Mouse (Mus musculus) midbrain, embryonic 15.5 days (tissue): ENCODE measurements around the gene Ash1l. TPM values are rescaled to one million over a fixed set of nuclear protein-coding genes. Genes with fewer than 3 reads are reported as not detected.
A peak's percentile ranks its signal among the peaks of the same experiment; 100 is the strongest.
"Not testable (repeated sequence)": the region's sequence is repeated elsewhere in the genome, so short reads cannot be mapped to it uniquely, and the experiment has no call there.

ENCODE experiments used
- ATAC-seq: fragments of 200-750 bp; cut with Nextera tagmentation; replicated peaks from 2 replicates; pipeline ENCODE4 v1.8.0; 2017; ENCODE audit warnings: moderate TSS enrichment
- H3K27ac ChIP-seq: fragments of 300-500 bp; sonication (generic); 2 replicates; pipeline ENCODE4 v1.5.1; 2015; ENCODE audit warnings: mild to moderate bottlenecking, inconsistent platforms
- H3K27me3 ChIP-seq: fragments of 300-500 bp; sonication (generic); replicated peaks from 2 replicates; pipeline ENCODE4 v1.6.1; 2015; ENCODE audit warnings: inconsistent platforms
- H3K36me3 ChIP-seq: fragments of 300-500 bp; sonication (generic); replicated peaks from 2 replicates; pipeline ENCODE4 v1.6.1; 2015; ENCODE audit warnings: inconsistent platforms
- H3K4me1 ChIP-seq: fragments of 300-500 bp; sonication (generic); 2 replicates; pipeline ENCODE4 v1.6.1; 2015; ENCODE audit warnings: inconsistent platforms
- H3K4me2 ChIP-seq: fragments of 300-500 bp; sonication (generic); 2 replicates; pipeline ENCODE4 v1.6.1; 2015; ENCODE audit warnings: inconsistent platforms, mild to moderate bottlenecking, moderate library complexity
- H3K4me3 ChIP-seq: fragments of 300-500 bp; sonication (generic); 2 replicates; pipeline ENCODE4 v1.5.1; 2015; ENCODE audit warnings: mild to moderate bottlenecking, inconsistent platforms
- H3K9ac ChIP-seq: fragments of 300-500 bp; sonication (generic); 2 replicates; pipeline ENCODE4 v1.6.1; 2015; ENCODE audit warnings: mild to moderate bottlenecking, inconsistent platforms
- H3K9me3 ChIP-seq: fragments of 300-500 bp; sonication (generic); 2 replicates; pipeline ENCODE4 v1.6.1; 2016; ENCODE audit warnings: inconsistent platforms
- WGBS: fragments of 180-500 bp; shearing (Covaris S2); methylation state at CpG from one replicate; pipeline ENCODE4 v1.1.7; 2015; ENCODE audit warnings: mixed read lengths; 5-methylcytosine and 5-hydroxymethylcytosine counted together
- polyA plus RNA-seq: library from polyadenylated mRNA; unstranded; fragments of >200 nt; fragmentation: Nextera tagmentation; extraction: Ambion mirVana; gene quantifications from 2 replicates; pipeline ENCODE4 v1.2.1, GENCODE M21; 2015

Gene Ash1l
- polyA plus RNA-seq, 1 experiment from 2014 or later, result 22.0 TPM

- no peaks in the 10 kb centered on the region for H3K4me1 ChIP-seq
- H3K4me2 ChIP-seq, result no peak overlapping the region
- ATAC-seq, result no peak
Observed at GRCm38 (mm10) chr3:88925651-88926050, 24.8 kb upstream of the Ash1l start.

GRCm38 (mm10) chr3:88929501-88929900 lies 20.9 kb upstream of the Ash1l start:
- H3K36me3 ChIP-seq, result peaks cover 60% of the 10 kb centered on the region
- 89% methylated on average over 3 of the region's 3 CpGs for WGBS
- ATAC-seq, result no peak
- H3K9me3 ChIP-seq, result no peaks in the 10 kb centered on the region
- no peak overlapping the region for H3K4me3 ChIP-seq
- no peaks in the 10 kb centered on the region for H3K27me3 ChIP-seq
- H3K4me2 ChIP-seq, result no peak overlapping the region
- H3K9ac ChIP-seq, result no peak overlapping the region
- H3K4me1 ChIP-seq, result no peaks in the 10 kb centered on the region
- H3K27ac ChIP-seq, result no peak overlapping the region

More at GRCm38 (mm10) chr3:88925651-88926050, 24.8 kb upstream of the Ash1l start:
- peaks cover 81% of the 10 kb centered on the region for H3K36me3 ChIP-seq
- H3K9ac ChIP-seq, result no peak overlapping the region
- no peak overlapping the region for H3K4me3 ChIP-seq
- no peaks in the 10 kb centered on the region for H3K9me3 ChIP-seq
- 85% methylated on average over 2 of the region's 2 CpGs for WGBS
- no peaks in the 10 kb centered on the region for H3K27me3 ChIP-seq
- no peak overlapping the region for H3K27ac ChIP-seq

GRCm38 (mm10) chr3:88939071-88939470 lies 11.4 kb upstream of the Ash1l start:
- no peak for ATAC-seq
- Histone ChIP-seq H3K9me3 (no peaks in the 10 kb centered on the region), H3K9ac (no peak overlapping the region), H3K36me3 (peaks cover 23% of the 10 kb centered on the region; the same call in 1 of the 2 replicates), H3K27ac (no peak overlapping the region), H3K4me1 (no peaks in the 10 kb centered on the region), H3K4me2 (no peak overlapping the region), H3K4me3 (no peak overlapping the region), H3K27me3 (no peaks in the 10 kb centered on the region)
- 96% methylated on average over 10 of the region's 10 CpGs for WGBS

GRCm38 (mm10) chr3:88939749-88940148 lies 10.7 kb upstream of the Ash1l start:
- Histone ChIP-seq H3K9me3 (no peaks in the 10 kb centered on the region), H3K36me3 (peaks cover 23% of the 10 kb centered on the region; the same call in 1 of the 2 replicates), H3K27me3 (no peaks in the 10 kb centered on the region), H3K4me3 (no peak overlapping the region), H3K27ac (no peak overlapping the region), H3K4me1 (no peaks in the 10 kb centered on the region), H3K4me2 (no peak overlapping the region), H3K9ac (no peak overlapping the region)
- WGBS, result 80% methylated on average over 3 of the region's 3 CpGs
- no peak for ATAC-seq

GRCm38 (mm10) chr3:88942316-88942880 lies 8.0 kb upstream of the Ash1l start:
- no peaks in the 10 kb centered on the region for H3K9me3 ChIP-seq
- no peak overlapping the region for H3K4me2 ChIP-seq
- ATAC-seq, result no peak
- no peaks in the 10 kb centered on the region for H3K27me3 ChIP-seq
- peaks cover 23% of the 10 kb centered on the region; the same call in 1 of the 2 replicates for H3K36me3 ChIP-seq
- no peak overlapping the region for H3K4me3 ChIP-seq
- no peak overlapping the region for H3K27ac ChIP-seq
- H3K4me1 ChIP-seq, result 0 out of 2 replicates have a peak, but pooled peaks cover 4% of the 10 kb centered on the region
- 94% methylated on average over 10 of the region's 10 CpGs for WGBS
- H3K9ac ChIP-seq, result no peak overlapping the region

- Histone ChIP-seq H3K4me3 (no peak overlapping the region), H3K36me3 (peaks cover 18% of the 10 kb centered on the region; the same call in 1 of the 2 replicates), H3K27ac (no peak overlapping the region), H3K27me3 (no peaks in the 10 kb centered on the region), H3K4me2 (no peak overlapping the region), H3K4me1 (peaks cover 21% of the 10 kb centered on the region), H3K9me3 (no peaks in the 10 kb centered on the region), H3K9ac (no peak overlapping the region)
- ATAC-seq, result no peak
- WGBS, result 93% methylated on average over 4 of the region's 4 CpGs
Observed at GRCm38 (mm10) chr3:88944109-88944508, 6.3 kb upstream of the Ash1l start.

- H3K4me1 ChIP-seq, result peaks cover 46% of the 10 kb centered on the region
- peak overlapping the region; percentile 94 for H3K9ac ChIP-seq
- H3K27ac ChIP-seq, result peak overlapping the region; percentile 99
- H3K9me3 ChIP-seq, result no peaks in the 10 kb centered on the region
- no peaks in the 10 kb centered on the region for H3K36me3 ChIP-seq
- peak overlapping the region; percentile 61 for H3K4me2 ChIP-seq
- H3K27me3 ChIP-seq, result no peaks in the 10 kb centered on the region
- peak; percentile 94 for ATAC-seq
- H3K4me3 ChIP-seq, result peak overlapping the region; percentile 84
- WGBS, result under 1% methylated on average over 73 of the region's 92 CpGs
Observed at GRCm38 (mm10) chr3:88949786-88950575, 441 bp upstream of the Ash1l start.

GRCm38 (mm10) chr3:88951327-88951800 lies 942 bp downstream of the Ash1l start:
- Histone ChIP-seq H3K9ac (peak overlapping the region; percentile 94), H3K27ac (peak overlapping the region; percentile 99), H3K4me2 (peak overlapping the region; percentile 61), H3K27me3 (no peaks in the 10 kb centered on the region), H3K9me3 (no peaks in the 10 kb centered on the region), H3K4me1 (peaks cover 46% of the 10 kb centered on the region), H3K36me3 (no peaks in the 10 kb centered on the region), H3K4me3 (peak overlapping the region; percentile 84)
- WGBS, result 4% methylated on average over 5 of the region's 5 CpGs
- ATAC-seq, result no peak

GRCm38 (mm10) chr3:88953246-88953645 lies 2.8 kb downstream of the Ash1l start:
- 91% methylated on average over 4 of the region's 4 CpGs for WGBS
- Histone ChIP-seq H3K9ac (no peak overlapping the region), H3K27me3 (no peaks in the 10 kb centered on the region), H3K9me3 (no peaks in the 10 kb centered on the region), H3K36me3 (no peaks in the 10 kb centered on the region), H3K4me3 (no peak overlapping the region), H3K4me1 (peaks cover 34% of the 10 kb centered on the region), H3K27ac (no peak overlapping the region), H3K4me2 (no peak overlapping the region)
- ATAC-seq, result no peak

- Histone ChIP-seq H3K4me3 (no peak overlapping the region), H3K36me3 (no peaks in the 10 kb centered on the region), H3K4me2 (no peak overlapping the region), H3K27me3 (no peaks in the 10 kb centered on the region), H3K9me3 (no peaks in the 10 kb centered on the region), H3K9ac (no peak overlapping the region), H3K27ac (no peak overlapping the region), H3K4me1 (peaks cover 29% of the 10 kb centered on the region)
- no peak for ATAC-seq
Observed at GRCm38 (mm10) chr3:88953736-88954135, 3.3 kb downstream of the Ash1l start.

GRCm38 (mm10) chr3:88963211-88963610 lies 12.8 kb downstream of the Ash1l start:
- not testable (repeated sequence) for ATAC-seq

GRCm38 (mm10) chr3:88975012-88975411 lies 24.6 kb downstream of the Ash1l start:
- no peaks in the 10 kb centered on the region for H3K36me3 ChIP-seq
- peaks cover 5% of the 10 kb centered on the region; the same call in 1 of the 2 replicates for H3K4me1 ChIP-seq
- H3K27me3 ChIP-seq, result no peaks in the 10 kb centered on the region
- H3K4me2 ChIP-seq, result no peak overlapping the region
- H3K9me3 ChIP-seq, result no peaks in the 10 kb centered on the region
- no peak overlapping the region for H3K27ac ChIP-seq
- H3K9ac ChIP-seq, result no peak overlapping the region
- no peak overlapping the region for H3K4me3 ChIP-seq
- ATAC-seq, result no peak
- 81% methylated on average over 2 of the region's 2 CpGs for WGBS

More at GRCm38 (mm10) chr3:88963211-88963610, 12.8 kb downstream of the Ash1l start:
- H3K27ac ChIP-seq, H3K4me1 ChIP-seq, H3K4me3 ChIP-seq, H3K9me3 ChIP-seq, H3K4me2 ChIP-seq, H3K27me3 ChIP-seq, H3K9ac ChIP-seq, H3K36me3 ChIP-seq: not testable (repeated sequence)
